Mouse (Mus musculus): ENCODE data around the gene Fam166b.

The Fam166b gene

GRCm38 (mm10) chr4:43380951-43381350, 48.0 kb downstream of the Fam166b start:
- DNase-seq (ENCODE audit: low spot score): no peak

DNA sequence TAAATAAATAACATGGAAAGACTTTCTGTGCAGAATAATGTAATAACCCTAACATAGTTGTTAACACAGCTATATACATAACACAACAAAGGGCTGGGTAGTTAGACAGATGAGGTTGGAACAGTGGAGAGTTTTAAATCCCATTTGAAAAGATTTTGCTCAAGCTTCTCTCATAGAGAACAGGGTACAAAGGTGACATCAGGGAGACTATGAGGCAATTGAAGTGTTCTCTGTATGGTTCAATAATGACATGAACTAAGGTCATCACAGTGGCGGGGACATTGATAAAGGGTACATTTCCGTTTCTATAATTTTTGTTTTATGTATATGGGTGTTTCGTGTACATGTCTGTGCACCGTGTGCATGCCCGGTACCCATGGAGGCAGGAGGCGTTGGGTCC, 49.3 kb downstream of the Fam166b start:
- DNase-seq (ENCODE audit: low spot score): no peak
